ENCODE assay signal across 13 mouse cellular contexts in genomic region chr5:63957607-63958006, GRCm38 (mm10). TPM values are rescaled to one million over a fixed set of nuclear protein-coding genes. Genes with fewer than 3 reads are reported as not detected.
DNase-seq lines count a peak whose midpoint lies in the region; ATAC-seq and TF ChIP-seq lines count a peak whose summit lies in the region.
"Had no signal": no experiment of that assay in that cellular context is flagged by ENCODE, and none has a peak within 500 bp of the region (broad histone marks: within the 10 kb centered on the region; RNA-seq: fewer than 3 reads in every experiment).

No protein-coding gene starts in this region.

- H3K27me3 ChIP-seq in midbrain, postnatal 0 days (ENCODE audit: insufficient read depth, low read length), result no peaks in the 10 kb centered on the region
- no peaks in the 10 kb centered on the region for H3K27me3 ChIP-seq in midbrain, embryonic 15.5 days (replicated peaks)
- H3K27me3 ChIP-seq in forebrain, embryonic 16.5 days (replicated peaks; ENCODE audit: control insufficient read depth, insufficient read depth, low read length), result no peaks in the 10 kb centered on the region
- no peaks in the 10 kb centered on the region for H3K27me3 ChIP-seq in myocyte (ENCODE audit: control insufficient read depth, insufficient read depth, insufficient read length)
- H3K27me3 ChIP-seq in hindbrain, embryonic 11.5 days (ENCODE audit: control insufficient read depth, insufficient read depth, low read length), result no peaks in the 10 kb centered on the region

- no peak overlapping the region for H3K27ac ChIP-seq in midbrain, postnatal 0 days (ENCODE audit: low read depth, low read length)
- H3K27ac ChIP-seq in midbrain, embryonic 15.5 days, result no peak overlapping the region
- no peak overlapping the region for H3K27ac ChIP-seq in forebrain, embryonic 16.5 days (ENCODE audit: low read length)
- no peak overlapping the region for H3K27ac ChIP-seq in hindbrain, embryonic 11.5 days (ENCODE audit: low read depth, low read length)
- H3K27ac ChIP-seq: layer of hippocampus, adult 2 months had no signal

- H3K79me2 ChIP-seq in myocyte (ENCODE audit: control insufficient read depth, insufficient read depth), result peaks cover 67% of the 10 kb centered on the region

- no peak overlapping the region for H3ac ChIP-seq in myocyte (ENCODE audit: control insufficient read depth, insufficient read length)

- no peaks in the 10 kb centered on the region for H3K9me3 ChIP-seq in midbrain, postnatal 0 days (ENCODE audit: low read length)
- H3K9me3 ChIP-seq in midbrain, embryonic 15.5 days, result no peaks in the 10 kb centered on the region
- H3K9me3 ChIP-seq in forebrain, embryonic 16.5 days (ENCODE audit: control insufficient read depth, low read length), result no peaks in the 10 kb centered on the region
- H3K9me3 ChIP-seq in hindbrain, embryonic 11.5 days (ENCODE audit: control insufficient read depth, low read length), result no peaks in the 10 kb centered on the region

- DNase-seq in midbrain, postnatal 0 days (ENCODE audit: low spot score), result peak; percentile 29
- peak; percentile 75 to 77 for DNase-seq in cerebellum, adult 18-20 months
- DNase-seq in left cerebral cortex, postnatal 25 days (ENCODE audit: low spot score in 2 of 2), result no peak
- DNase-seq in hindbrain, embryonic 11.5 days (ENCODE audit: low spot score), result no peak
- DNase-seq in kidney, postnatal 25 days, result no peak
- DNase-seq: kidney, adult 11 months; thymus, adult 2 months had no signal

- TF ChIP-seq CTCF in midbrain, postnatal 0 days (IDR thresholded peaks at IDR 0.05), result no peak

- H3K36me3 ChIP-seq in midbrain, postnatal 0 days (ENCODE audit: insufficient read depth, low read length), result no peaks in the 10 kb centered on the region
- no peaks in the 10 kb centered on the region for H3K36me3 ChIP-seq in midbrain, embryonic 15.5 days (replicated peaks)
- H3K36me3 ChIP-seq in forebrain, embryonic 16.5 days (ENCODE audit: control insufficient read depth, insufficient read depth), result no peaks in the 10 kb centered on the region
- H3K36me3 ChIP-seq in myocyte (ENCODE audit: control insufficient read depth, insufficient read depth), result no peaks in the 10 kb centered on the region
- H3K36me3 ChIP-seq in hindbrain, embryonic 11.5 days (ENCODE audit: control insufficient read depth, insufficient read depth, low read length), result no peaks in the 10 kb centered on the region

- no peak for TF ChIP-seq POLR2A in myocyte (IDR thresholded peaks at IDR 0.05; ENCODE audit: insufficient read length, low read depth)

- H3K9ac ChIP-seq in midbrain, postnatal 0 days (replicated peaks; ENCODE audit: low read length, poor library complexity, severe bottlenecking), result no peak overlapping the region
- no peak overlapping the region for H3K9ac ChIP-seq in midbrain, embryonic 15.5 days
- no peak overlapping the region for H3K9ac ChIP-seq in forebrain, embryonic 16.5 days (replicated peaks; ENCODE audit: low read depth, low read length)
- H3K9ac ChIP-seq in hindbrain, embryonic 11.5 days (ENCODE audit: low read depth, low read length), result no peak overlapping the region

- intact Hi-C loops in left cerebral cortex, postnatal 25 days (cut with DNase I), result loop anchor here (5.0 kb wide), 1 partner anchor 105 kb away; no protein-coding TSS in a partner anchor

- no peak overlapping the region for H3K4me3 ChIP-seq in midbrain, postnatal 0 days (ENCODE audit: low read depth, low read length)
- H3K4me3 ChIP-seq in midbrain, embryonic 15.5 days, result no peak overlapping the region
- no peak overlapping the region for H3K4me3 ChIP-seq in forebrain, embryonic 16.5 days (replicated peaks; ENCODE audit: low read length)
- H3K4me3 ChIP-seq in myocyte, result no peak overlapping the region
- no peak overlapping the region for H3K4me3 ChIP-seq in hindbrain, embryonic 11.5 days (ENCODE audit: low read depth, low read length)
- H3K4me3 ChIP-seq: layer of hippocampus, adult 2 months had no signal

- no peak for ATAC-seq in midbrain, postnatal 0 days (ENCODE audit: low FRiP score)
- no peak for ATAC-seq in midbrain, embryonic 15.5 days (replicated peaks)
- peak; percentile 76 for ATAC-seq in forebrain, embryonic 16.5 days
- no peak for ATAC-seq in hindbrain, embryonic 11.5 days (ENCODE audit: low FRiP score)
- ATAC-seq: lung, postnatal 0 days; midbrain, embryonic 16.5 days had no signal

- no peak overlapping the region for H3K4me2 ChIP-seq in midbrain, postnatal 0 days (ENCODE audit: low read depth, low read length, poor library complexity, severe bottlenecking)
- H3K4me2 ChIP-seq in midbrain, embryonic 15.5 days, result no peak overlapping the region
- H3K4me2 ChIP-seq in forebrain, embryonic 16.5 days (ENCODE audit: low read length), result no peak overlapping the region
- H3K4me2 ChIP-seq in myocyte (ENCODE audit: low read depth), result peak overlapping the region; percentile 37
- no peak overlapping the region for H3K4me2 ChIP-seq in hindbrain, embryonic 11.5 days (replicated peaks; ENCODE audit: low read depth, low read length)

- WGBS in midbrain, postnatal 0 days, result 87% methylated on average over 8 of the region's 8 CpGs
- WGBS in midbrain, embryonic 15.5 days, result 88% methylated on average over 8 of the region's 8 CpGs
- WGBS in forebrain, embryonic 16.5 days, result 65% methylated on average over 8 of the region's 8 CpGs
- 83% methylated on average over 8 of the region's 8 CpGs for WGBS in hindbrain, embryonic 11.5 days

- H3K4me1 ChIP-seq in midbrain, postnatal 0 days (ENCODE audit: insufficient read depth, low read length), result no peaks in the 10 kb centered on the region
- no peaks in the 10 kb centered on the region for H3K4me1 ChIP-seq in midbrain, embryonic 15.5 days
- peaks cover 8% of the 10 kb centered on the region; the same call in 1 of the 2 replicates for H3K4me1 ChIP-seq in forebrain, embryonic 16.5 days (replicated peaks; ENCODE audit: control insufficient read depth, insufficient read depth, low read length)
- H3K4me1 ChIP-seq in hindbrain, embryonic 11.5 days (replicated peaks; ENCODE audit: control insufficient read depth, insufficient read depth, low read length), result no peaks in the 10 kb centered on the region

TF ChIP-seq in myocyte, 11 proteins besides CTCF, POLR2A, EP300 and RAD21:
- TF ChIP-seq MAX (IDR thresholded peaks at IDR 0.05; ENCODE audit: low read depth), result no peak
- peak; percentile 92 for TF ChIP-seq TCF12 (IDR thresholded peaks at IDR 0.05; ENCODE audit: insufficient read depth, poor library complexity, severe bottlenecking)
- peak; percentile 89 for TF ChIP-seq TCF3 (IDR thresholded peaks at IDR 0.05; ENCODE audit: insufficient read length, low read depth)
- 0 out of 2 replicates have a peak, but pooled peaks have one; percentile 11 for TF ChIP-seq CEBPB (IDR thresholded peaks at IDR 0.05; ENCODE audit: insufficient read depth, poor library complexity, severe bottlenecking)
- no peak for TF ChIP-seq E2F4 (IDR thresholded peaks at IDR 0.05; ENCODE audit: insufficient read depth)
- TF ChIP-seq POLR2AphosphoS2 (IDR thresholded peaks at IDR 0.05; ENCODE audit: insufficient read length, low read depth), result no peak
- peak; percentile 67 to 94 (median 88) for TF ChIP-seq MYOG (IDR thresholded peaks at IDR 0.05; ENCODE audit: control insufficient read depth in 1 of 3, insufficient read depth in 1 of 3, insufficient read length in 2 of 3, low read depth in 2 of 3)
- no peak for TF ChIP-seq SRF (IDR thresholded peaks at IDR 0.05; ENCODE audit: control insufficient read depth, insufficient read length, low read depth)
- peak; percentile 96 to 100 (median 99) for TF ChIP-seq MYOD1 (IDR thresholded peaks at IDR 0.05; ENCODE audit: control insufficient read depth in 1 of 3, insufficient read length in 2 of 3, low read depth in 2 of 3)
- no peak for TF ChIP-seq REST (IDR thresholded peaks at IDR 0.05; ENCODE audit: insufficient read depth, insufficient read length)
- no peak for TF ChIP-seq USF1 (IDR thresholded peaks at IDR 0.05; ENCODE audit: low read depth)

RNA-seq across cellular contexts. Expression of gene Rell1, which starts 11.1 kb away (rescaled TPM):
- 3.1 and 5.2 TPM in 2 replicates for total RNA-seq in midbrain, postnatal 0 days (2014; rRNA removed)
- polyA plus RNA-seq in midbrain, postnatal 0 days (2015; fragmentation: Nextera tagmentation; extraction: Ambion mirVana), result 7.0 and 7.3 TPM in 2 replicates
- polyA plus RNA-seq in midbrain, embryonic 15.5 days (2015; fragmentation: Nextera tagmentation; extraction: Ambion mirVana), result 8.9 and 9.0 TPM in 2 replicates
- polyA plus RNA-seq in forebrain, embryonic 16.5 days (2015; fragmentation: Nextera tagmentation; extraction: Ambion mirVana), result 13.0 and 15.4 TPM in 2 replicates
- polyA plus RNA-seq in myocyte (2012; fragmentation: generic; extraction: Trizol), result 25.9 TPM
- total RNA-seq in left cerebral cortex, postnatal 25 days (2021), result 10 to 100 TPM; 10.6 to 11.7 TPM
- 10.2 and 10.8 TPM in 2 replicates for polyA plus RNA-seq in hindbrain, embryonic 11.5 days (2014; fragmentation: Nextera tagmentation; extraction: Ambion mirVana)

Comparison
In these comparisons a context has a peak if more than half of its experiments do, and no peak if none do; other contexts are left out.
1. DNase-seq: peak in midbrain, postnatal 0 days (single experiment) and cerebellum, adult 18-20 months (2 of 2); none in left cerebral cortex, postnatal 25 days (0 of 2), hindbrain, embryonic 11.5 days (single experiment) and kidney, postnatal 25 days (0 of 2).